Mouse (Mus musculus) E14TG2a.4 (cell line): ENCODE results near the gene Ttc28.

Experiments used
- CTCF ChIP-seq: conservative IDR thresholded peaks from 2 replicates; pipeline ENCODE4 v1.5.1; 2014; ENCODE audit warnings: low read length
- POU5F1 ChIP-seq: IDR thresholded peaks from 2 replicates; pipeline ENCODE4 v1.6.1; 2014; ENCODE audit warnings: low read length, borderline replicate concordance

GRCm38 (mm10) chr5:111014960-111015359, 135.4 kb downstream of the Ttc28 start:
- TF ChIP-seq CTCF = no peak
- no peak for TF ChIP-seq POU5F1
